ENCODE assay signal across 9 mouse cellular contexts in genomic region chr16:30262664-30263063, GRCm38 (mm10). TPM values are rescaled to one million over a fixed set of nuclear protein-coding genes. Genes with fewer than 3 reads are reported as not detected.
DNase-seq lines count a peak whose midpoint lies in the region; ATAC-seq and TF ChIP-seq lines count a peak whose summit lies in the region.
"Had no signal": no experiment of that assay in that cellular context is flagged by ENCODE, and none has a peak within 500 bp of the region (broad histone marks: within the 10 kb centered on the region; RNA-seq: fewer than 3 reads in every experiment).

No protein-coding gene starts in this region.

- ATAC-seq in megakaryocyte-erythroid progenitor cell, adult 5-6 weeks (replicated peaks; ENCODE audit: low FRiP score, low TSS enrichment, poor library complexity, severe bottlenecking): 0 out of 2 replicates have a peak, but pooled peaks have one; percentile 46

- peaks cover 31% of the 10 kb centered on the region for H3K4me1 ChIP-seq in E14TG2a.4 (replicated peaks; ENCODE audit: low read depth, low read length)

- TF ChIP-seq CTCF in E14TG2a.4 (conservative IDR thresholded peaks at IDR 0.05; ENCODE audit: low read length): peak; percentile 83

- peak; percentile 64 for DNase-seq in gastrocnemius, adult 18-20 months (ENCODE audit: low spot score)
- DNase-seq in gastrocnemius, adult 8-10 months (ENCODE audit: low spot score in 2 of 2): no peak
- DNase-seq in c-Kit-positive CD71-positive TER-119-positive erythroid progenitor cells, embryonic 14.5 days (ENCODE audit: low spot score): peak; percentile 64
- DNase-seq in frontal cortex, postnatal 25 days (ENCODE audit: low spot score in 2 of 2): peak; percentile 54 to 60
- peak; percentile 33 for DNase-seq in layer of hippocampus, adult 9-11 months
- DNase-seq in spleen, postnatal 4 days (ENCODE audit: low spot score in 2 of 2): peak; percentile 51 to 83

- peaks cover 9% of the 10 kb centered on the region; the same call in 1 of the 2 replicates for H3K27me3 ChIP-seq in E14TG2a.4 (ENCODE audit: insufficient read depth, low read length)

- no peaks in the 10 kb centered on the region for H3K36me3 ChIP-seq in E14TG2a.4 (ENCODE audit: insufficient read depth, low read length)

- no peak overlapping the region for H3K4me3 ChIP-seq in E14TG2a.4 (replicated peaks; ENCODE audit: low read length)

- no peaks in the 10 kb centered on the region for H3K9me3 ChIP-seq in E14TG2a.4 (ENCODE audit: low read length)

RNA-seq across cellular contexts. Expression of gene Cpn2, which starts 4.6 kb away (rescaled TPM):
- under 1 TPM in 1 of 2 experiments, not detected in 1; 0.05 TPM for total RNA-seq in gastrocnemius, adult 18-20 months (2021)
- under 1 TPM in 2 of 4 experiments, not detected in 2; 0.07 to 0.13 TPM for total RNA-seq in gastrocnemius, adult 8-10 months (2022)
- total RNA-seq in megakaryocyte-erythroid progenitor cell, adult 5-6 weeks (2014; fragmentation: Nextera tagmentation): not detected in 2 replicates
- not detected in 2 replicates for total RNA-seq in megakaryocyte-erythroid progenitor cell, adult 5-6 weeks (2017)
- total RNA-seq: left cerebral cortex, adult 8-10 months had no signal

RNA-seq across cellular contexts. Expression of gene Lrrc15, which starts 20.4 kb away (rescaled TPM):
- under 1 TPM; 0.14 to 0.47 TPM for total RNA-seq in gastrocnemius, adult 18-20 months (2021)
- total RNA-seq in gastrocnemius, adult 8-10 months (2022): under 1 TPM; 0.05 to 0.31 (median 0.10) TPM
- not detected in 2 replicates for total RNA-seq in megakaryocyte-erythroid progenitor cell, adult 5-6 weeks (2014; fragmentation: Nextera tagmentation)
- not detected in 2 replicates for total RNA-seq in megakaryocyte-erythroid progenitor cell, adult 5-6 weeks (2017)
- total RNA-seq: left cerebral cortex, adult 8-10 months had no signal

RNA-seq across cellular contexts. Expression of gene Gp5, which starts 47.9 kb away (rescaled TPM):
- not detected for total RNA-seq in gastrocnemius, adult 18-20 months (2021)
- not detected for total RNA-seq in gastrocnemius, adult 8-10 months (2022)
- 9.4 and 13.1 TPM in 2 replicates for total RNA-seq in megakaryocyte-erythroid progenitor cell, adult 5-6 weeks (2014; fragmentation: Nextera tagmentation)
- 14.5 and 17.1 TPM in 2 replicates for total RNA-seq in megakaryocyte-erythroid progenitor cell, adult 5-6 weeks (2017)

Comparison
In these comparisons a context has a peak if more than half of its experiments do, and no peak if none do; other contexts are left out.
1. DNase-seq: peak in gastrocnemius, adult 18-20 months (single experiment), c-Kit-positive CD71-positive TER-119-positive erythroid progenitor cells, embryonic 14.5 days (single experiment), frontal cortex, postnatal 25 days (2 of 2), layer of hippocampus, adult 9-11 months (single experiment) and spleen, postnatal 4 days (2 of 2); none in gastrocnemius, adult 8-10 months (0 of 2).
2. RNA of gene Gp5, which starts 47.9 kb away (total RNA-seq): 9.4 to 17.1 TPM in megakaryocyte-erythroid progenitor cell, adult 5-6 weeks; not detected in gastrocnemius, adult 18-20 months and not detected in gastrocnemius, adult 8-10 months; every median in the first group is over 4 times any median in the second.